Comparison of ENCODE assay signal across 8 mouse cellular contexts in the genomic region with DNA sequence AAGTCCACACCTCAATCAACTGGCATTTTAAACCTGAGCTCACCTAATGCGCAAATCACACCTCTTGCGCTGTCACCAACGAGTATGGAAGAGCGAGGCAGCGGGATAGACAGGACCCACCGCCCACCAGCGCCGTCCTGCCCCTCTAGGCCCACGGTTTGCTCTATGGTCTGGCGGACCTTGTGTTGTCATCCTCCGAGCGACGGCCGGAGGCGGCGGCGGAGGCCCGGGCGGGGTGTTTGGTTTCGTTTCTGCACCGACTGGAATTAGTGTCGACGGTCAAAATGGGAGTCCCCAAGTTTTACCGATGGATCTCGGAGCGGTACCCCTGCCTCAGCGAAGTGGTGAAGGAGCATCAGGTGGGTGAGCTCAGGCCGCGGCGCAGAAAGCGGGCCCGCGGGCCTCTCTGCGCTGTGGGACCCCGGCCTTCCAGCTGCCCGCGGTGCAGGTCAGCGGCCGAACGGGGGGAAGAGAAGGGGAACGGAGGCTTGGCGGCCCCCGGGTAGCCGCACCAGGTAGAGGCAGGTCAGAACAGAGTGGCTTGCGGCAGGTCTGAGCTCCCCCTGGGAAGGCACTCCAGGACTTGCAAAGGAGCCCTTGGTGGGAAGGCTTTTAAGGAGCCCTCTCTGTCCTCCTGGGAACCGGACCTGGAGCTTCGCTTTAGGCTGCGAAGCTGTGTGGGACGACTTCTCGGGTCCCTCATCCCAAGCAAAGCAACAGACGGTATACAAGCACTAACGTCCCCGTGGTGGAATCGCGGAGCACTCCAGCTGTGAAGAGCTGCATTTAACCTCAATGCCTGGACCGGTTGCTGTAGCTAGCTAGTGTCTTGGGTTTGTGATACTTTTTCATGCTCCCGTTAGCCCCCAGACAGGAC. TPM values are rescaled to one million over a fixed set of nuclear protein-coding genes. Genes with fewer than 3 reads are reported as not detected.
DNase-seq lines count a peak whose midpoint lies in the region; ATAC-seq and TF ChIP-seq lines count a peak whose summit lies in the region.

A gene (plus strand): TSS at position 176 of the 877 bp plus-strand sequence.

- peaks cover 9% of the 10 kb centered on the region for H3K36me3 ChIP-seq in forebrain, embryonic 15.5 days

- intact Hi-C loops in heart, postnatal 25 days (cut with DNase I), result loop anchor here (2.0 to 5.0 kb wide), 3 partner anchors 98 to 443 kb away; a partner anchor contains a TSS

- peak; percentile 97 for DNase-seq in ES-CJ7 (ENCODE audit: low read depth, low spot score)
- DNase-seq in cerebellum, adult 11 months, result peak; percentile 85
- DNase-seq in heart, postnatal 25 days (ENCODE audit: low spot score), result peak; percentile 80
- peak; percentile 88 to 93 for DNase-seq in layer of hippocampus, adult 18-20 months (ENCODE audit: low spot score in 2 of 2)
- DNase-seq in lung, adult 2 months, result peak; percentile 85
- DNase-seq in thymus, adult 18-20 months, result peak; percentile 82 to 86

- TF ChIP-seq POLR2A in lung, adult 2 months (IDR thresholded peaks at IDR 0.05; ENCODE audit: borderline replicate concordance, extremely low read depth, low read depth, low read length), result peak; percentile 62; the same call in 1 of the 2 replicates

- no peaks in the 10 kb centered on the region for H3K27me3 ChIP-seq in forebrain, embryonic 15.5 days

- H3K27ac ChIP-seq in forebrain, embryonic 15.5 days (replicated peaks), result peak within 1 kb of the TSS; percentile 82

- no peak for TF ChIP-seq CTCF in lung, adult 2 months (IDR thresholded peaks at IDR 0.05; ENCODE audit: insufficient read depth, low read length)

- no peaks in the 10 kb centered on the region for H3K9me3 ChIP-seq in forebrain, embryonic 15.5 days

- under 1% methylated on average over 54 of the region's 57 CpGs for WGBS in forebrain, embryonic 15.5 days
- WGBS in lung, adult 2 months, result under 1% methylated on average over 57 of the region's 57 CpGs

- H3K4me2 ChIP-seq in forebrain, embryonic 15.5 days (replicated peaks), result peak within 1 kb of the TSS; percentile 77

- H3K9ac ChIP-seq in forebrain, embryonic 15.5 days (replicated peaks), result peak within 1 kb of the TSS; percentile 93

- peaks cover 11% of the 10 kb centered on the region for H3K4me1 ChIP-seq in forebrain, embryonic 15.5 days
- peaks cover 3% of the 10 kb centered on the region for H3K4me1 ChIP-seq in lung, adult 2 months (ENCODE audit: control insufficient read depth, insufficient read depth, low read length)

- H3K4me3 ChIP-seq in forebrain, embryonic 15.5 days, result peak within 1 kb of the TSS; percentile 99
- peak within 1 kb of the TSS; percentile 95 for H3K4me3 ChIP-seq in lung, adult 2 months (replicated peaks; ENCODE audit: extremely low read depth, low read depth, low read length)

- peak; percentile 99 for ATAC-seq in forebrain, embryonic 15.5 days (replicated peaks)
- ATAC-seq in neutrophil, adult 5-6 weeks (ENCODE audit: extremely low read depth, insufficient number of reproducible peaks, low FRiP score, poor library complexity, severe bottlenecking), result peak; percentile 99

RNA-seq across cellular contexts. Expression of the gene that starts here (rescaled TPM):
- 18.0 and 18.8 TPM in 2 replicates for polyA plus RNA-seq in forebrain, embryonic 15.5 days (2015; fragmentation: Nextera tagmentation; extraction: Ambion mirVana)
- total RNA-seq in heart, postnatal 25 days (2021), result 10 to 100 TPM; 14.8 to 19.1 TPM
- total RNA-seq in layer of hippocampus, adult 18-20 months (2021), result 10 to 100 TPM; 27.2 to 28.8 TPM
- 3.7 and 5.7 TPM in 2 replicates for polyA plus RNA-seq in lung, adult 2 months (2012; rRNA removed)
- 37.5 and 39.8 TPM in 2 replicates for total RNA-seq in neutrophil, adult 5-6 weeks (2017)

Comparison
In these comparisons a context has a peak if more than half of its experiments do, and no peak if none do; other contexts are left out.
1. Peak in every context shown above with its lines: DNase-seq, ATAC-seq, H3K4me3 ChIP-seq and H3K27ac ChIP-seq.